Mouse (Mus musculus) B cell, adult 62 days (primary cell): Measurements from ENCODE around the gene Tas2r124. TPM values are rescaled to one million over a fixed set of nuclear protein-coding genes. Genes with fewer than 3 reads are reported as not detected.

Experiments
- total RNA-seq: library from RNA; stranded (reverse); gene quantifications from 4 replicates; pipeline ENCODE4 v1.2.4, GENCODE M21; 2023

Tas2r124 gene
- total RNA-seq = not detected in 4 replicates

DNA sequence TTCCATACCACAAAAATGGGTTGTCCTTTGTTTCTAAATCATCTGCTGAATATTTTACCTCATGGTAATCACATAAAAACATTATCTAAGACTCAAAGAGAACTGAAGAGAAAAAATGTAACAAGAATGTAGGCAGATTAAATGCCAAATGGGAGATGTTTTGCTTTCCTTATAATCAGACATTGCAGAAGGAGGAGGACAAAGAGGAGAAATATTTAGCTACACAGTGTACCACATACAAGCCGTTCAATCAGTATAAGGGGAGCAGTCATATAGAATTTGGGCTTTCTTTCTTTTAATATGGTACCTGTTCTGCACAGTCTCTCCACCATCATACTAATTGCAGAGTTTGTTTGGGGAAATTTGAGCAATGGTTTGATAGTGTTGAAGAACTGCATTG lies at the start of gene Tas2r124:
TSS of gene Tas2r124 (plus strand) at position 301 of the 400 bp plus-strand sequence.

DNA sequence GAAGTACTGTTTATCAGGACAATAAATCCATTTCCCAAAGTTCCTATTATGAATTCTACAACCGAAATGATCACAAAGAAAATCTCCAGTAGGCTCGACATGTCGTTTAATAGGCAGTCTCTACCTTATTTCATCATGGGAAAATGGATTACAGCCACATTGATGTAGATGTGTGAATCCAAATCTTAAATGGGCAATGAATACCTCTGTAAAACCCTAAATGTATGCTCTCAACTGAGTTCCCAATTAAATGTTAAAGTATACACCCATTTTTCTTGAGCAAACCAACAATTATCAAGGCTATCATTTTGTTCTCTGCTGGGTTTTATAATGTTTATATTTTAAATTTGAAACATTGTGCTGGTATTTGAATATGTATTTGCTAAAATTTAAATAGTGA lies 42.7 kb upstream of the Tas2r124 start, which contains the start of gene Tas2r122:
TSS of gene Tas2r122 (minus strand) at position 101 of the 400 bp plus-strand sequence.

DNA sequence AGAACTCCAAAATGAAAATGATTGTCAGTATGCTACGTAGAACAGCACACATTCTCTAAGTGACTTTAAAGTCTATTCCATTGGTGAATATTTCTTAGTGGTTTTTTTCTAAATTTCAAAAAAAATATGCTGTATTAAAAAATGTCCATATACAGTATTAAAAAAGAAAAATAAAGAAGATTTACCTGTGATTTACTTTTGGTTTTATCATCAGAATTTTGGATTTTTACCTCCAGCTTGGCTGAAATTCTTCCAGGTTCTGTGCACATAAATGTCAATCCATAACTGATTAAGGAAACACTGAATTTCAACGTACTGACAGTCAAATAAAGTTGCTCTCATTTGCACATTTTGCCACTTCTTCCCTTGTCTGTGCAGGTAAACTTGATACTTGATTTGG lies 16.6 kb upstream of the Tas2r124 start, which contains the start of gene Tas2r115:
TSS of gene Tas2r115 (minus strand) at position 101 of the 400 bp plus-strand sequence.

DNA sequence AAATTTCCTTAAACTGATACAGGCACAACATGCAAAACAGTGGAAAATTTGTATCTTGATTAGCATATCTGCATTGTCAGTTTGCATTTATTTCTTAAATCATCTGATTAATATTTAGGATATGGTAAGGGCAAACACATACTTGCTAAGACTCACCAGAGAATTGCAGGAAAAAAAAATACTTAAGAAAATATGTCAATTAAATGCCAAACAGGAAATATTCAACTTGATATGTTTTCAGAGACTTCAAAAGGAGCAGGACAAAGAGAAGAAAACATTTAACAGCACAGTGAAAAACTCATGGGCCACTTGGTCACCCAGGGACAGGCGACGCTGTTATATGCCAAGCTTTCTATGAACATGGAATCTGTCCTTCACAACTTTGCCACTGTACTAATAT lies 7.3 kb downstream of the Tas2r124 start, which contains the start of gene Tas2r102:
TSS of gene Tas2r102 (plus strand) at position 301 of the 400 bp plus-strand sequence.

DNA sequence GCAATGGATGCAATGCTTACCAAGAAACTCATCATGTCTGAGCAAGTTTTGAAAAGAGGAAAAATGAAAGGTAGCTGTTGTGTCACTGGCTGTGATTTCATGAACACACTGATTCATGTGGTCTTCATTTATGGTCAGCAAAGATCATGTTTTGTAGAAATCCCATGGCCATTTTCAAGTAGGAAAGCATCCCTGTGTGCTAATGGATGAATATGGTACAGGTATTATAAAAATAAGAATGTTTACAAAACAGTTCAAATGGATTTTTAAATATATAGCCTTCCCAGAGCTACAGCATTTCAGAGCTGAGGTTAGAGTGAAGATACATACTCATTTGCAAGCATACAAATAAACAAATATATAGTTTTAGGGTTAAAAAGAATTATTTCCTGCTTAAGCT lies 23.5 kb downstream of the Tas2r124 start, which contains the start of gene Tas2r136:
TSS of gene Tas2r136 (minus strand) at position 101 of the 400 bp plus-strand sequence.

GRCm38 (mm10) chr6:132802518-132802917 lies 48.0 kb downstream of the Tas2r124 start, which contains the start of gene Tas2r117:
Gene Tas2r117 (plus strand): TSS chr6:132802818.

Other genes with a start within 250 kb of the Tas2r124 start
- gene Prh1, start 184.9 kb upstream of the Tas2r124 start, total RNA-seq = not detected in 4 replicates
- not detected in 4 replicates for gene Prp2, start 158.8 kb upstream of the Tas2r124 start, total RNA-seq
- gene A630073D07Rik, start 103.2 kb upstream of the Tas2r124 start, total RNA-seq = not detected in 4 replicates
- gene Tas2r120, start 97.8 kb upstream of the Tas2r124 start, total RNA-seq = not detected in 4 replicates
- gene Tas2r121, start 53.7 kb upstream of the Tas2r124 start, total RNA-seq = not detected in 4 replicates
- not detected in 4 replicates for gene Tas2r122, start 42.8 kb upstream of the Tas2r124 start, total RNA-seq
- not detected in 4 replicates for gene Tas2r115, start 16.7 kb upstream of the Tas2r124 start, total RNA-seq
- not detected in 4 replicates for gene Tas2r102, start 7.4 kb downstream of the Tas2r124 start, total RNA-seq
- gene Tas2r136, start 23.4 kb downstream of the Tas2r124 start, total RNA-seq = not detected in 4 replicates
- gene Tas2r117, start 48.1 kb downstream of the Tas2r124 start, total RNA-seq = not detected in 4 replicates
- not detected in 4 replicates for gene Tas2r123, start 92.4 kb downstream of the Tas2r124 start, total RNA-seq
- gene Tas2r116, start 100.7 kb downstream of the Tas2r124 start, total RNA-seq = not detected in 4 replicates
- gene Tas2r110, start 113.3 kb downstream of the Tas2r124 start, total RNA-seq = not detected in 4 replicates
- gene Tas2r113, start 138.3 kb downstream of the Tas2r124 start, total RNA-seq = not detected in 4 replicates
- gene Tas2r125, start 154.9 kb downstream of the Tas2r124 start, total RNA-seq = not detected in 4 replicates
- gene Tas2r129, start 196.4 kb downstream of the Tas2r124 start, total RNA-seq = not detected in 4 replicates
- gene Tas2r131, start 203.2 kb downstream of the Tas2r124 start, total RNA-seq = not detected in 4 replicates
- gene Tas2r109, start 226.2 kb downstream of the Tas2r124 start, total RNA-seq = not detected in 4 replicates